Mouse (Mus musculus) brain, adult 2 months (tissue): ENCODE measurements around the gene Gm20909.
"Not testable (repeated sequence)": the region's sequence is repeated elsewhere in the genome, so short reads cannot be mapped to it uniquely, and the experiment has no call there.

Experiments
- DNase-seq: peaks from one replicate; pipeline ENCODE4 v3.0.0; 2011; ENCODE audit warnings: low read depth, low spot score

Gene Gm20909

DNA sequence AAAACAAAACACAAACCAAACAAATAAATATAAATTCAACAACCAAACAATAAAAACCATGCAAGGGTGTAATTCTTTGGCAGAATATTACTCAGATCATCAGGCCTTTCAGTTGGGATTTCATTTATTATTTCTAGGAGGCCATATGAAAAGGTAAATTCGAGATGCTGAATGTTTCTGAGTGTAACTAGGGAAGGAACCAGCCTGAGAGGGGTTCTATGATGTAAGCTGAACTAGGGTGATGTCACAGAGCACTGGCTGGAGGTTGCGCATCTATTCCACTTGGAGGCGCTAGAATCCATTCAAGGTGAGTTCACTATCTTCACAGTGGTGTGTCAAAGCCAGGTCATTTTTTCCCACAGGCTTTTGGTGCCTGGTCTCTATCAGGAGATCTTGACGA, at the start of gene Gm20909:
Gene Gm20909, plus strand, starts transcription at position 301 of the 400 bp plus-strand sequence.
- not testable (repeated sequence) for DNase-seq
